Mouse (Mus musculus): ENCODE measurements around the gene Dennd4c.

The Dennd4c gene

DNA sequence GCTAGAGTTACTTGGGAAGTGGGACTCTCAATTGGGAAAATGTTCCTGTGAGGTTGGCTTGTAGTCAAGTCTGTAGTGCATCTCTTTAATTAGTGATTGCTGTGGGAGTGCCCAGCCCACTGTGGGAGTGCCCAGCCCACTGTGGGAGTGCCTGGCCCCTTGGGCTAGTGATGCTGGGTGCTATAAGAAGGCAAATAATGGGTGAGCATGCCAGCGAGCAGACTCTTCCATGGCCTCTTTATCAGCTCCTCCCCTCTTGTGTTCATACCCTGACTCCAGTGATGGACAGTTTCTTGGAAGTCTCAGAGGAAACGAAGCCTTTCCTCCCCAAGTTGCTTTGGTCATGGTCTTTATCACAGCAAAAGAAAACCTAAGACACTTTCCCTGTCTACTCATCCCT, 134.1 kb downstream of the Dennd4c start:
- no peak for DNase-seq (ENCODE audit: low read depth, low spot score)

DNA sequence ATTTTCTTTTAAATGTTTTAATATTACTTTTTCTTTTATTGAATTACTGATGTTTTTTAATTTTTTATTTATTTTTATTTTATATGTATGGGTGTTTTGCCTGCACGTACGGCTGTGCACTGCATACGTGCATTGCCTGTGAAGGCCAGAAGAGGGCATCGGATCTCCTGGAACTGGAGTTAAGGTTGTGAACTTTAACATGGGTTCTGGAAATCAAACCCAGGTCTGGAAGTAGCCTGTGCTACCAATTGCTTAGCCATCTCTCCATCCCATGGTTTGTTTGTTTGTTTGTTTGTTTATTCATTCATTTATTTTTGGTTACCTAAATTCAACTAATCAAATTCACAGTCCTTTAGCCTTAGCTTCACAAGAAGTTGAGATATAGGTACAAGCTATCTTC, 136.6 kb downstream of the Dennd4c start:
- peak; percentile 70 for DNase-seq (ENCODE audit: low read depth, low spot score)

DNA sequence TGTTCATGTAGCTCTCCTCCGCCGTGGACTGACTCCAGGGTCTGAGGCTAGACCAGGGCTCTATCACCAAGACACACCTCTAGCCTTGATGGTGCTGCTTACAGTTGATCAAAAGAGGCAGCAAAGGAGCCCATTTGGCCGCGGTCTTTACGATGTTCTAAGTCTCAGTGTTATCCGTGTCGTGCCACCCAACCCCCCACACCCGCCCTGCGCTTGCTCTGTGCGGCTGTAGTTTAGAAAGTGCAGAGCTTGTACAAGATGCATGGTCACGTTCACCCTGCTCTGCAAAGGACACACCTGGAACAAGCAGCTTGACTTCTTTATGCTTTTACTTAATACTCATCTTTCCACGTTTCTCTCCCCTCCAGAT, 137.4 kb downstream of the Dennd4c start:
- no peak for DNase-seq (ENCODE audit: low read depth, low spot score)

GRCm38 (mm10) chr4:86886160-86886878, 138.0 kb downstream of the Dennd4c start:
- peak; percentile 93 for DNase-seq (ENCODE audit: low read depth, low spot score)

DNA sequence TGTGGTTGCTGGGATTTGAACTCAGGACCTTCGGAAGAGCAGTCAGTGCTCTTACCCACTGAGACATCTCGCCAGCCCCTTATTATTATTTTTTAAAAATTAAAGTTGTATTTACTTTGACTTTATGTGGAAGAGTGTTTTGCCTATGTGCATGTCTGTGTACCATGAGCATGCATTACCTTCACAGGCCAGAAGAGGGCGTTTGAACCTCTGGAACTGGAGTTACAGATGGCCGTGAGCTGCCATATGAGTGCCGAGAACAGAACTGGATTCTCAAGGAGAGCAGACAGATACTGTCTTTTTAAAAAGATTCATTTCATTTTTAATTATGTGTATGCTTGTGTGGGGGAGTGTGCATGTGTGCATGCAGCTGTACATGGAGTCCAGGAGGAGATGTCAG, 139.5 kb downstream of the Dennd4c start:
- DNase-seq (ENCODE audit: low read depth, low spot score) = peak; percentile 37

DNA sequence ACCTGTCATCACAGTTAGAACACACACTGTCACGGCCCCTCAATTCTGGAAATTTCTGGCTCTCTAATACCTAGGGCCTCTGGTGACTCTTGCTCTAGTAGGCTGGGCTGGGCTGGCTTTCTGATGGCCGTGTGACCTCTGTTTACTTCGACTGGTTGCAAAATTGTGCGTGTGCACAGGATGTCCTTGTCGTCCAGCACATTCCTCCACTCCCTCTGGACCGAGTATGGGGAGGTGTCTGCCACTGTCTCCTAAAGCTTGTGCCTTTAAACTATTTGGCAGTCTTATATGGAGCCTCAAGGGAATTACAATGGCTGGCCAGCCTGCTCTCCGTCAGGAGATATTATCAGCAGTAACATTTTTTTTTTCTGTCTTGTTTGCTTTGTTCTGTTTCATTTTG, 149.1 kb downstream of the Dennd4c start:
- DNase-seq (ENCODE audit: low read depth, low spot score) = no peak

- DNase-seq (ENCODE audit: low read depth, low spot score) = no peak
These were observed 150.6 kb downstream of the Dennd4c start for GRCm38 (mm10) chr4:86898791-86899474.
